13 mouse cellular contexts compared by ENCODE assay signal in the genomic region with DNA sequence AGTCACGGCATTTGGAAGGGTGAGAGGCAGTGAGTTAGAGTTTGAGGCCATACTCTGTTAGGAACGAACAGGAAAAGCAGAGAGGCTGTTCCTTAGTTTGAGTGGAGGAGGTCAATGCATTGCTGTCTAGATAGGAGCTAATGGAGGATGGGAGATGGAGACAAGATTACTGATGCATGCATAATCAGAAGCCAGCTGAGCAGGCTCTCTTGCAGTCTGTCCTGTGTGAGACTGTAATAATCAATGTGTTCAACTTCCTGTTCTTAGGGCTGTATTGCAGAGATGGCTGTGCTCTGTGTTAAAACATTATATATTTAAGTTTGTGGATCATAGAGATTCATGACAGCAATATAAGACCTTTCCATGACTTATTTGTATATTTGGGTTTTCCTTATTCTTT.
DNase-seq lines count a peak whose midpoint lies in the region; ATAC-seq and TF ChIP-seq lines count a peak whose summit lies in the region.
"Had no signal": no experiment of that assay in that cellular context is flagged by ENCODE, and none has a peak within 500 bp of the region (broad histone marks: within the 10 kb centered on the region; RNA-seq: fewer than 3 reads in every experiment).

No protein-coding gene starts in this region.

- no peaks in the 10 kb centered on the region for H3K36me3 ChIP-seq in midbrain, embryonic 14.5 days (ENCODE audit: control insufficient read depth, insufficient read depth, low read length)
- H3K36me3 ChIP-seq: limb, embryonic 10.5 days had no signal

- TF ChIP-seq CTCF in gastrocnemius, adult 2 months (IDR thresholded peaks at IDR 0.05) = no peak

- peak overlapping the region; percentile 41 for H3K27ac ChIP-seq in gastrocnemius, adult 2 months
- no peak overlapping the region for H3K27ac ChIP-seq in midbrain, embryonic 14.5 days (replicated peaks; ENCODE audit: low read depth, low read length)
- H3K27ac ChIP-seq: limb, embryonic 10.5 days; macrophage had no signal

- no peak overlapping the region for H3K4me2 ChIP-seq in midbrain, embryonic 14.5 days (ENCODE audit: low read length)

- H3K9ac ChIP-seq in midbrain, embryonic 14.5 days (replicated peaks; ENCODE audit: low read length) = no peak overlapping the region

- no peaks in the 10 kb centered on the region for H3K9me3 ChIP-seq in midbrain, embryonic 14.5 days (ENCODE audit: control insufficient read depth, low read length)
- H3K9me3 ChIP-seq: limb, embryonic 10.5 days had no signal

- H3K27me3 ChIP-seq in midbrain, embryonic 14.5 days (ENCODE audit: control insufficient read depth, insufficient read depth, low read length) = no peaks in the 10 kb centered on the region

- DNase-seq in gastrocnemius, adult 2 months = no peak
- DNase-seq in gastrocnemius, postnatal 25 days = no peak
- peak; percentile 37 for DNase-seq in CD4-positive, CD25-positive, alpha-beta regulatory T cell, adult 2 months (ENCODE audit: low read depth, low spot score)
- DNase-seq in midbrain, embryonic 14.5 days = no peak
- no peak for DNase-seq in layer of hippocampus, postnatal 10 days (ENCODE audit: low spot score in 2 of 2)
- DNase-seq in thymus, postnatal 25 days = no peak
- no peak for DNase-seq in embryo, embryonic 11 days
- DNase-seq: adrenal gland, postnatal 14 days; kidney, adult 9 months; thymus, postnatal 36 days had no signal

- no peak overlapping the region; the same call in 1 of the 2 replicates for H3K4me3 ChIP-seq in gastrocnemius, adult 2 months
- H3K4me3 ChIP-seq in midbrain, embryonic 14.5 days (replicated peaks; ENCODE audit: low read depth, low read length) = no peak overlapping the region
- H3K4me3 ChIP-seq: limb, embryonic 10.5 days had no signal

- H3K4me1 ChIP-seq in midbrain, embryonic 14.5 days (ENCODE audit: control insufficient read depth, insufficient read depth, low read length) = peaks cover 15% of the 10 kb centered on the region

- ATAC-seq in common myeloid progenitor, adult 5-6 weeks (replicated peaks; ENCODE audit: low read depth, poor library complexity, severe bottlenecking) = 0 out of 2 replicates have a peak, but pooled peaks have one; percentile 24
- ATAC-seq in midbrain, embryonic 14.5 days (ENCODE audit: low FRiP score, low TSS enrichment) = peak; percentile 50; the same call in 1 of the 2 replicates

- intact Hi-C loops in gastrocnemius, adult 2 months (cut with DNase I) = no loop called here

- WGBS in midbrain, embryonic 14.5 days = 54% methylated on average over 2 of the region's 2 CpGs
